Mouse (Mus musculus): ENCODE measurements around the gene Hbq1a. TPM values are rescaled to one million over a fixed set of nuclear protein-coding genes. Genes with fewer than 3 reads are reported as not detected.

The Hbq1a gene
- polyA plus RNA-seq (2017; shearing (Covaris generic)) = not detected

DNA sequence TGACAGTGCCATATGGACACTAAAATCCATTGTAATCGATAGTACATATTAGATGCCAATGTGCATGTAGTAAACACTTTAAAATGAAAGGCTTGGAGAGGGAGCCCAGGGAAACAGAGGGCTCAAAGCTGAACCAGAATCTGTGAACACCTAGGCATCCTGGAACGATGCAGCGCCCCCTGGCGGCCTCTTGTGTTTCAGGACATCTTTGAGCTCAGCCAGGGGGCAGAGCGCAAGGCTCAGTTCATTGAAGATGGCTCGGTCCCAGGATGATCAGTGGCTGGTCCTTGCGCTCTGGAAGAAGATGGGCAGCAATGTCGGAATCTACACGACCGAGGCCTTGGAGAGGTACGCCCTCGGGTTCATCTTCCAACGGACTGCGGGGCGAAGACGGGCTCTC is at the start of gene Hbq1a:
TSS of gene Hbq1a (plus strand) at position 205 of the 400 bp plus-strand sequence.

DNA sequence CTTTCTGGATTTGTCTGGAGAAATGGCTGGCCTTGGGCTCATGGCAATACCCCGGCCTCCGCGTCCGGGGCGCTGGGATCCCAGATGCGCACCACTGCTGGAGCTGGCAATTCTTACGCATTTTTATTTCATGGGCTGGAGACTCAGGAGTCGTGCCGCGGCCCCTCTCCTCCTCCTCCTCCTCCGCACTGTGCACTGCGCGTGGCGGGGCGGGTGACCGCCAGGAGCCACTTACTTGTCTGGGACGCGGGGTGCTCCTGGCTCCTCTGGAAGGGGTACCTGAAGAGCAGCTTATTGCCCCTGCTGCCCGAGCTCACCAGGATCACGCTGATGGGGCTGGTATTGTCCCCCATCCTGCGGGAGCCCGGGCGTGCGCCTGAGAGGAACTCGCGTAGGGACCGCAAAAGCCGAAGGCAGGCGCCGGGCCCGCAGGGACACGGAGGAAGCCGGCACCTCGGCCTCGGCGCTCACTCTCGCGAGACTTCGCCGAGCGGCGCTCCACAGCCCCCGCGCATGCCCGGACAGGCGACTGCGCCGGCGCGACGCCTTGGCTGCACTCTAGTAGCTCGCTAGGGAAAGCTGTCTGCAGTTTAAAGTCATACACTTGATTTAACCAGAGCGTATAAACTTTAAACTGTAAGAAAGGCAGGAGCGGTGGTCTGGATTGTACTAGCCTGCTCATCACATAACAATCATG is 32.5 kb upstream of the Hbq1a start, which contains the start of gene Nprl3:
TSS of gene Nprl3 (minus strand) at position 520 of the 697 bp plus-strand sequence.

DNA sequence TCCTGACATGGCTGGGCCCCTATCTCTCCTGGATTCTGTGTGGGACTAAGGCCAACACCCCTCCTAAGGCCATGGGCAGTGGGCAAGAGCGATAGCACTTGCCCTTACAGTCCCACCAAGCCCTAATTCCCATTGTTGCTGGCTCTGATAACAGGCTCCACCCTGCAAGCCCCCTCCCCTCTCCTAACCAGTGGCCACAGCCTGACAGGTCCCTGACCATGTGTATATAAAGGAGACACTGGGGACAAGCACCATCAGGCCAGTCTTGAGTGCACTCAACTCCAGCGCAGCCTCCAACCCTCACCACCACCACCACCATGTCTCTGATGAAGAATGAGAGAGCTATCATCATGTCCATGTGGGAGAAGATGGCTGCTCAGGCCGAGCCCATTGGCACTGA is 23.5 kb upstream of the Hbq1a start, which contains the start of gene Hba-x:
TSS of gene Hba-x (plus strand) at position 54 of the 400 bp plus-strand sequence.

DNA sequence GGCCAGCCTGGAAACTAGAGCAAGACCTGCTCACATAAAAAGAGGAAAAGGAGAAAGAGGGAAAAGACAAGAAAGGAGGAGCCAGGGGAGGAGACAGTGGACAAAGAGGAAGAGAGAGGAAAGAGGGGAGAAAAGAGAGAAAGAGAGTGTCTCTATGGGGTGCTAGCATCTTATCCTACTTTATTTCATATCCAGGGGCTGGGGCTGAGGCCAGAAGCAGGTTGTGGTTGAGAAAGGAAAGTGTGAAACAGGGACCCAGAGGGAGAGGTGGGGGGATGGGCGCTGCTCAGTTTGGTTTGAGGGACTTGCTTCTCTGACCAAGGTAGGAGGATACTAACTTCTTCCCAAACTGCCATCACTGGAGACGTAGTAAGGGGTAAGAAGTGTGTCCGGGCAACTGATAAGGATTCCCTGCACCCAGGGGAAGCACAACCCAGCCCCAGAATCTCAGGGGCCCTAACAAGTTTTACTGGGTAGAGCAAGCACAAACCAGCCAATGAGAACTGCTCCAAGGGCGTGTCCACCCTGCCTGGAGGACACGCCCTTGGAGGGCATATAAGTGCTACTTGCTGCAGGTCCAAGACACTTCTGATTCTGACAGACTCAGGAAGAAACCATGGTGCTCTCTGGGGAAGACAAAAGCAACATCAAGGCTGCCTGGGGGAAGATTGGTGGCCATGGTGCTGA is 16.6 kb upstream of the Hbq1a start, which contains the start of gene Hba-a1:
TSS of gene Hba-a1 (plus strand) at position 421 of the 687 bp plus-strand sequence.

DNA sequence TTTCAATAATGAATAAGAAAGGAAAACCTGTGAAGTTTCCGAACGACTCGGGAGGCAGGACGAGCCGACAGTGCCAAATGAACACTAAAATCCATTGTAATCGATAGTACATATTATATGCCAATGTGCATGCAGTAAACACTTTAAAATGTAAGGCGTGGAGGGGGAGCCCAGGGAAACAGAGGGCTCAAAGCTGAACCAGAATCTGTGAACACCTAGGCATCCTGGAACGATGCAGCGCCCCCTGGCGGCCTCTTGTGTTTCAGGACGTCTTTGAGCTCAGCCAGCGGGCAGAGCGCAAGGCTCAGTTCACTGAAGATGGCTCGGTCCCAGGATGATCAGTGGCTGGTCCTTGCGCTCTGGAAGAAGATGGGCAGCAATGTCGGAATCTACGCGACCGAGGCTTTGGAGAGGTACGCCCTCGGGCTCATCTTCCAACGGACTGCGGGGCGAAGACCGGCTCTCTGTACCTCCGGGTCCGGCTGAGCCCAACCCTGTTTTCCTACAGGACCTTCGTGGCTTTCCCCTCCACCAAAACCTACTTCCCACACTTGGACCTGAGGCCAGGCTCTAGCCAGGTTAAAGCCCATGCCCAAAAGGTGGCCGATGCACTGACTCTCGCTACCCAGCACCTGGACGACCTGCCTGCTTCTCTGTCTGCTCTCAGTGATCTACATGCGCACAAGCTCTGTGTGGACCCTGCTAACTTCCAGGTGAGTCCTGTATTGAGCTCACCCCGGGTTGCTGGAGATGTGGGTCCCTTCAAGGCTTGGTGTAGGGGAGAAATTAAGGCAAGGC is 13.0 kb upstream of the Hbq1a start, which contains the start of gene Hbq1b:
TSS of gene Hbq1b (plus strand) at position 271 of the 798 bp plus-strand sequence.

DNA sequence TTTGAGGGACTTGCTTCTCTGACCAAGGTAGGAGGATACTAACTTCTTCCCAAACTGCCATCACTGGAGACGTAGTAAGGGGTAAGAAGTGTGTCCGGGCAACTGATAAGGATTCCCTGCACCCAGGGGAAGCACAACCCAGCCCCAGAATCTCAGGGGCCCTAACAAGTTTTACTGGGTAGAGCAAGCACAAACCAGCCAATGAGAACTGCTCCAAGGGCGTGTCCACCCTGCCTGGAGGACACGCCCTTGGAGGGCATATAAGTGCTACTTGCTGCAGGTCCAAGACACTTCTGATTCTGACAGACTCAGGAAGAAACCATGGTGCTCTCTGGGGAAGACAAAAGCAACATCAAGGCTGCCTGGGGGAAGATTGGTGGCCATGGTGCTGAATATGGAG is 3.7 kb upstream of the Hbq1a start, which contains the start of gene Hba-a2:
TSS of gene Hba-a2 (plus strand) at position 287 of the 400 bp plus-strand sequence.

DNA sequence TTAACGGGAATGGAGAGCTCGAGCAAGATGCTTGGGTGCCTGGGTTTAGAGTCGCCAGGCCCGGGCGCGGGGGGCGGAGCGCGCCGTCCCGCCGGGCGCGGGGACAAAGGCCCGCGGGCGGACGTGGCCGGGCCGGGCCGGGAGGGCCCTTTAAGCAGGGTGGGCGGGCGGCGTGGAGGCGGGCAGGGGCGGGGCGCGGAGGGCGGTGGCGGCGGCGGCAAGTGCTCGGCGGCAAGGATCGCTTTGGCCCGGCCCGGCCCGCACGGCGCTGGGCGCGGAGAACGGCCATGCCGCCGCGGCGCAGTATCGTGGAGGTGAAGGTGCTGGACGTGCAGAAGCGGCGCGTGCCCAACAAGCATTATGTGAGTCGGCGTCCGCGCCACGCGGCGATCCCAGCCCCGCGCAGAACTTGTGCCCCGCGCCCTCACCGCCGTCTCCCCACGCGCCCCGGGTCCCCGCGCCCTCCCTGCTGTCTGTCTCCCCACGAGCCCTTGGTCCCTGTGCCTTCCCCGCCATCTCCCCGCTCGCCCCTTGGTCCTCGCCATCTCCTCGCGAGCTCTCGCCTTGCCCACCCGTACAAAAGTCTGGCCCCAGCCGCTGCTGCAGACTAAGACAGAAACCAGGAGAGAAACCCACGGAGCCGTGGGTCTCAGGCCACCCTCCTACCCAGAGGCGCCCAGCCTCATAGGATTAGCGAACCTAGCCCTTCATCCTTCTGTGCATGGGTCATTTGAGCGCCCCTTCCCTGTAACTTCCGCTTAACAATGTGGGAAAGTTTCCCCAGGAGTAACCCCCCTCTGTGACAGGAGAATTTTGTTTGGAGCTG is 48.0 kb downstream of the Hbq1a start, which contains the start of gene Sh3pxd2b:
TSS of gene Sh3pxd2b (plus strand) at position 214 of the 826 bp plus-strand sequence.

Other genes with a start within 250 kb of the Hbq1a start
- gene Il9r, start 99.8 kb upstream of the Hbq1a start, polyA plus RNA-seq (2017; shearing (Covaris generic)) = 16.3 TPM
- gene Snrnp25, start 94.7 kb upstream of the Hbq1a start, polyA plus RNA-seq (2017; shearing (Covaris generic)) = 55.7 TPM
- gene Rhbdf1, start 77.8 kb upstream of the Hbq1a start, polyA plus RNA-seq (2017; shearing (Covaris generic)) = 0.58 TPM
- 41.0 TPM for gene Mpg, start 73.6 kb upstream of the Hbq1a start, polyA plus RNA-seq (2017; shearing (Covaris generic))
- gene Nprl3, start 32.4 kb upstream of the Hbq1a start, polyA plus RNA-seq (2017; shearing (Covaris generic)) = 82.0 TPM
- gene Hba-x, start 23.7 kb upstream of the Hbq1a start, polyA plus RNA-seq (2017; shearing (Covaris generic)) = not detected
- 55.9 TPM for gene Hba-a1, start 16.6 kb upstream of the Hbq1a start, polyA plus RNA-seq (2017; shearing (Covaris generic))
- gene Hbq1b, start 13.1 kb upstream of the Hbq1a start, polyA plus RNA-seq (2017; shearing (Covaris generic)) = not detected
- 81.6 TPM for gene Hba-a2, start 3.6 kb upstream of the Hbq1a start, polyA plus RNA-seq (2017; shearing (Covaris generic))
- gene Sh3pxd2b, start 47.8 kb downstream of the Hbq1a start, polyA plus RNA-seq (2017; shearing (Covaris generic)) = not detected
- 2.5 TPM for gene Ubtd2, start 155.3 kb downstream of the Hbq1a start, polyA plus RNA-seq (2017; shearing (Covaris generic))
- 1.9 TPM for gene Efcab9, start 232.0 kb downstream of the Hbq1a start, polyA plus RNA-seq (2017; shearing (Covaris generic))
- 342 TPM for gene Stk10, start 233.2 kb downstream of the Hbq1a start, polyA plus RNA-seq (2017; shearing (Covaris generic))